Mouse (Mus musculus): ENCODE measurements around the gene Aqp2.

DNA sequence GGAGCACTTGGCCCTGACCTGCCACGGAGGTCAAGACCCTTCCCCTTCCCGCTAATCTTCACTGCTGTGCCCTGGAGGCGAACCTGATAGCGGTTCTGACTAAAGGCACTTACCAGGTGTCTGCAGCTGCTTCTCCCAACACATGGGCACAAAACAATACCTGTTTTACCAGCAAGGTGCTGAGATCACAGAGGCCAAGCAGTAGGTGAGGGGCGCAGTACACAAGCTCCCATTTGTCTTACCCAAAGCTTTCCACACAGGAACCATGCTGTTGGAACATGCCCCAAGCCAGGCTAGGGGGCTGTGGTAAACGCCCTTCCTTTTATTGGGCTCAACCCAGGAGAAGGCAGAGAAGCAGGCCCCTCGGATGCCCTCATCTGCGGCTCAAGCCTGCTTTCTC, 18.7 kb downstream of the Aqp2 start:
- TF ChIP-seq EP300 (IDR thresholded peaks at IDR 0.05; ENCODE audit: low read length) = no peak
- no peak for TF ChIP-seq POLR2A (IDR thresholded peaks at IDR 0.05; ENCODE audit: low read depth, low read length)
- no peak for TF ChIP-seq CTCF (conservative IDR thresholded peaks at IDR 0.05 in 1 of 2, IDR thresholded peaks at IDR 0.05 in 1 of 2; ENCODE audit: low read depth in 2 of 2, low read length in 2 of 2)
- TF ChIP-seq CHD2 (IDR thresholded peaks at IDR 0.05; ENCODE audit: low read length) = no peak
- no peak for TF ChIP-seq TCF12 (IDR thresholded peaks at IDR 0.05; ENCODE audit: low read depth, low read length)
- no peak for TF ChIP-seq GABPA (IDR thresholded peaks at IDR 0.05; ENCODE audit: insufficient replicate concordance, low read depth, low read length)
- no peak for TF ChIP-seq HCFC1 (IDR thresholded peaks at IDR 0.05; ENCODE audit: low read depth, low read length)
- no peak for TF ChIP-seq ZKSCAN1 (IDR thresholded peaks at IDR 0.05; ENCODE audit: borderline replicate concordance, low read depth, low read length)
- no peak for TF ChIP-seq TBP (conservative IDR thresholded peaks at IDR 0.05; ENCODE audit: low read depth, low read length)
- no peak for TF ChIP-seq NRF1 (IDR thresholded peaks at IDR 0.05; ENCODE audit: low read depth, low read length)
